Mouse (Mus musculus) layer of hippocampus, adult 18-20 months (tissue): ENCODE measurements around the gene Gtf3c2. TPM values are rescaled to one million over a fixed set of nuclear protein-coding genes. Genes with fewer than 3 reads are reported as not detected.

Experiments
- DNase-seq, 2 experiments: peaks; one replicate each; pipeline ENCODE4 v3.0.0; 2022; ENCODE audit warnings: low spot score in 2 of 2
- total RNA-seq, 2 experiments: library from RNA; stranded (reverse); gene quantifications; 2 replicates each; pipeline ENCODE4 v1.2.3; 2021

The Gtf3c2 gene
- total RNA-seq, 2 experiments from 2014 or later, result 57.7 to 60.9 TPM

DNA sequence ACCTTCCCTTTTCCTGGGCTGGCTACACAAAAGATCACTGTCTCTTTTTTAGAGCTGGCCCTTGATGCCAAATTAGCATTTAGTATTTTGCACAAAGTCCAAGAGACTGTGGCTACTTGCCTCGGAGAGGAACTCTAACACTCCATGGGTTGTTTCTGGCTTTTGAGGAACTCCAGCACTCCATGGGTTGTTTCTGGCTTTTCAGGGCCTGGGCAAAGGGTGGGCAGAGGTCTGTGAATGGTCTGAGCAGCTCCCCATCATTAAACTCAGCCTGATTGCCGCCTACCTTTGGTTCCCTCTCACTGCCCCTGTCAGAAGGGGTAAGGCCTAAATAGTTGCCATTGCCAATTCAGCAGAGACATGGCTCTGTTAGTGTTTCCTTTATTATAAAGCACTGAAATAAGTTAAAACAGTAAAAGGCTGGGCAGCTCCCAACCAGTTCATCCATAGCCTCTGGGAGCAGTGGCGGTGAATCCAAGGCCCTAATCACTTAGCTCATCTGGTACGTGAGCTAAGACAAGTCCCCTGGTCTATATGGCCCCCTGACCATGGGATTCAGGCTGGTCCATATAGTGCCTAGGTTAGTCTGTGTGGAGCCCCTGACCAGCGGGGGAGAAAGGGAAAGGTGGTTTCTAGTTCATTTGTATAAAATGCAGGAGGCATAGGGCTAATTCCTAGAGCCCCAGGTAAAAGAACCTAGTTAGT lies 18.8 kb upstream of the Gtf3c2 start:
- no peak for DNase-seq

DNA sequence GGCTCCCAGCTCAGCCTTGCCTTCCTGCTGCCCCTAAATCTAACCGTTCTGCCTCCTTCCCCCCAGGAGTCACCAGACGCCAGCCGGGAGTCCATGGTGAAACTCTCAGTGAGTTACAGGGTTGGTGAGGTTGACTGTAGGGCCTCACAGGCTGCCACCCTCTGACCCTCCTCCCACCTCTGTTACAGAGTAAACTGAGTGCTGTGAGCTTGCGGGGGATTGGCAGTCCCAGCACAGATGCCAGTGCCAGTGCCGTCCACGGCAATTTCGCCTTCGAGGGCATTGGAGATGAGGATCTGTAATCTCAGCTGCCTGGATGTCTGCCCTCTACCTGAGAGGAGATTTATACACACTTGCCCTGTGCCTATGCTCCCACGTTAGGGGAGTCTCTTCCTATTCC lies 18.2 kb upstream of the Gtf3c2 start:
- DNase-seq, result no peak

- DNase-seq, result no peak
These were observed 17.1 kb upstream of the Gtf3c2 start for GRCm38 (mm10) chr5:31197072-31197471.

GRCm38 (mm10) chr5:31196207-31196606 lies 16.3 kb upstream of the Gtf3c2 start:
- no peak for DNase-seq

GRCm38 (mm10) chr5:31195671-31196070 lies 15.7 kb upstream of the Gtf3c2 start:
- no peak for DNase-seq

GRCm38 (mm10) chr5:31194486-31195485 lies 14.8 kb upstream of the Gtf3c2 start:
- no peak for DNase-seq

DNA sequence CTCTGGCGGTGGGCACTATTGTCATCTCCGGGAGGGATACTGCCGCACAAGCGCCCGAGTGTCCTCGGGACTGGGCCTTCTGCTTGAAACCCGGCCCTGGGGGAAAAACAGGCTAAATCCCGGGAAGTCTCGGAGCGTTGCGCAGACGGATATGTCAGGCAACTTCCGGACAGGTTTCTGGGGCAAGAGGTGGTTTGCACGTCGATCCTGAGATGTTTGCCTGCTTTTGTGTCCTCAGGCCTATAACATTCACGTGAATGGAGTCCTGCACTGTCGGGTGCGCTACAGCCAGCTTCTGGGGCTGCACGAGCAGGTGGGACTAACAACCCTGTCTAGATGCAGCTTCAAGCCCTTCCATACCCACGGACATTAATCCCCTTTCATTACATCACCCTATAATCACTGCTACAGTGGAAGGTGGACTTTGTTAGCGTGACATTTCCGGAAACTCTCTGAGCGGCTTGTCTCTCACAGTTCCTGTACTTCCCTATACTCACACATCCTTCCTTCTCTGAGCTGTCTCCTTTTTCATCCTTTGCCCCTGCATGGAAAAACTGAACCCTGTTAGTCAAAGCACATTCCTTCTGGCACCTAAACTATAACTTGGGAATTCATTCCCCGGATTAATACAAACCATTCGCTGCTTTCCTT lies 13.8 kb upstream of the Gtf3c2 start:
- no peak for DNase-seq

DNA sequence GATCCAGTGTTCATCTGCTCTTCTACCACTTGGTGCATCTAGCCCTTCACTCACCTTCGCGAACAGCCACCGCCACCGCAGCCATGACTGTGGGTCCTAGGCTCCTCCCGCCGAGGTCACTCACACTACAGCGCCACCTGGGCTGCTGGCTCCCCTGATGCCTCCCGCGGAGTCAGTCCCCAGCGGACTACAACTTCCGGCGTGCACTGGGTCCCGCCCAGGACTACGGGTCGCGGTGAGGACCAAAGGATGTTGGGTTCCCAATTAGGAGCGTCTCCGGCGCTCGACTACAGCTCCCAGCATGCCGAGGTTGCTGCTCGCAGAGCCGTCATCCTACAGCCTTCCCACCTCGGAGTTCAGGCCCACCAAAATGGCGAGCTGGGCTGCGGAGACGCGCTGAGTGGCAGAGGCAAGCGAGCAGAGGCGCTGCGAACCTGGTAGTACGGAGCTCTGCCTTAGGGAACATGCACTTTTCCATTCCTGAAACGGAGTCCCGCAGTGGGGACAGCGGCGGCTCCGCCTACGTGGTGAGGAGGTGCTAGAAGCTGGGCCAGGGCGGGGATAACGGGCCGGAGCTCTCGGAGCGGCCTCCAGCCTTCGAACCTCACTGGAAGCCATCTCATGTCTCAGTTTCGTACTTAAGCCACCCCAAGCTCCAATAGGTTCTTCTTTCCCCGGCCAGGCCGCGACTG lies 13.1 kb upstream of the Gtf3c2 start, which contains the start of the genes Snx17 and Eif2b4:
Gene Snx17, plus strand, starts transcription at position 289 of the 692 bp plus-strand sequence.
Gene Eif2b4, minus strand, starts transcription at position 492 of the 692 bp plus-strand sequence.
- peak; percentile 99 to 100 for DNase-seq

DNA sequence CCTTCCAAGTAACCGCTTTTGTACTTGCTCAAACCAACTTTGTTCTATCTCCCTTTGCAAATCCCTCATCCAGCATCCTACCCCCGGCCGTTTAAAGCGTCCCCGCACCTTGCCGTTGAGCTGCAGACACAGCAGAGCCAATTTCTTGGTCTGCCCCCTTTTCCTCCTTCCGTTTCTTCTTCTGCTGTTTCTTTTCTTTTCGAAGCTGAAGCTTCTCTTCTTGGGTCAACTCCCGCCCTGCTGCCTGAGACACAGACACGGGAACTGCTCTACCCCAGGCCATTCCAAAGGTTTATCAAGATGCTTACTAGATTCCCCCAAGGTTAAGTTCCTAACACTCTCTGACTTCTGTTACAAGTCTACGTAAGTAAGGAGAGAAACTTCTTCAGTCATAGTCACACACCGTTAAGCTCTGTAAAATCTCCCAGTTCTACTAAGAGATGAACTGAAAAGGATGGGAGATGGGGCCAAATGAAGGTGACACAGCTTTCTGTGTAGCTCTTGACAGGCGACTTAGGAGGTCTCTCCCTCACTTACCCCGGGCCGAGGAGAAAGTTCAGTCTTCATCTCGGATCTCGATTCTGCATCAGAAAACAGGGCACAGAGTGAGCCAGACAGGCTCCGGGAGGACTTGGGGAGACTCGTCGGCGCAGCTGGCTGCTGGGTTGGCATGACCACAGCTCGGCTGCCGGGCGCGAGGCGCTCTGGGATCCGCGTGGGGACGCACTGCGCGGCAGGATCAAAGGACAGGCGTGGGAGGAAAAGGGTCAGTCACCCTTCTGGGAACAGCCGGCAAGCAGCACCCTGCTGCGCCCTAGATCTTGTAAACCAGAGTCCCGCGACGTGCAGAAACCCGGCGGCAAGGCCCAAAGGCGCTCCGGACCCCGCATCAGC lies 12.3 kb upstream of the Gtf3c2 start:
- DNase-seq, result no peak

GRCm38 (mm10) chr5:31190201-31190600 lies 10.3 kb upstream of the Gtf3c2 start:
- DNase-seq, result no peak

- no peak for DNase-seq
These were observed 8.4 kb upstream of the Gtf3c2 start for GRCm38 (mm10) chr5:31188223-31188840.

DNA sequence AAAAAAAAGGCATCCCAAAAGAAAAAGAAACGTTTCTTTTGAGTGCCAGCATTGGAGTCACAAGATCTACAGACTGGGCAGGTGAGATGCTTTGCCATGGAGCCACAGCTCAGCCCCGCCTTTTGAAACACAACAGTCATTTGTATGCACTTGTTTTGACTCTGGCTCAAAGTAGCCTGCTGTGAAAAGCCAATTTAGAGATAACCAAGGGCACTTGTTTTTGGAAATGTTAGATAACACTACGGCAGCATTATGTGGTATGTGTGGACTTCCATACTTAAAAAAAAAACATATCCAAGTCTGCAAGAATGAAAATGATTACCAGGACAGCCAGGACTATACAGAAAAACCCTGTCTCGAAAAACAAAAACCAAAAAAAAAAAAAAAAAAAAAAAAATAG lies 3.7 kb upstream of the Gtf3c2 start:
- DNase-seq, result no peak

GRCm38 (mm10) chr5:31181183-31181770 lies 1.3 kb upstream of the Gtf3c2 start:
- DNase-seq, result no peak

DNA sequence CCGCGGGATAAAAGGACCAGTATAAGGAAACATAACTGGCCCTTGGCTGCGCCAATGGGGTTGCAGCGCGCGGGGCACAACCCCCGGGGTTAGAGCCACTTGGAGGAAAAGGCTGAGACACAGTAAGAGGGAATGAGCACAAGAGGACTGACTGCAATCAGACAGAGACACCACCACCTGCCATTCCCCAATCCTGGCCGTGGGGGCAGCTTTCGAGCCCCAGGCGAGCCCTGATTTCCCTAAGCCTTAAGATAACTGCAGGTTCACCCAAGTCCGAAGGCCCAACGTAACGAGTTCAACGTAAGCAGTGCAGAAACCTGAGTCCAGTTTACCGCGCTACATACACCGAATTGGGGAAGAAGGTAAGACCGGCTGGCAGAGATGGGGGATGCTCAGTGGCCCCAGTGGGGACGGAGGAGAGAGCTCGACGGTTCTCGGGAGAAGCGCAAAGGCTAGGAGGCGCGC lies 611 bp downstream of the Gtf3c2 start:
- DNase-seq, result no peak

- no peak for DNase-seq
These were observed 11.3 kb downstream of the Gtf3c2 start for GRCm38 (mm10) chr5:31168630-31169029.

- no peak for DNase-seq
These were observed 15.1 kb downstream of the Gtf3c2 start for GRCm38 (mm10) chr5:31164878-31165277.

- no peak for DNase-seq
These were observed 17.5 kb downstream of the Gtf3c2 start for GRCm38 (mm10) chr5:31162462-31162861.

DNA sequence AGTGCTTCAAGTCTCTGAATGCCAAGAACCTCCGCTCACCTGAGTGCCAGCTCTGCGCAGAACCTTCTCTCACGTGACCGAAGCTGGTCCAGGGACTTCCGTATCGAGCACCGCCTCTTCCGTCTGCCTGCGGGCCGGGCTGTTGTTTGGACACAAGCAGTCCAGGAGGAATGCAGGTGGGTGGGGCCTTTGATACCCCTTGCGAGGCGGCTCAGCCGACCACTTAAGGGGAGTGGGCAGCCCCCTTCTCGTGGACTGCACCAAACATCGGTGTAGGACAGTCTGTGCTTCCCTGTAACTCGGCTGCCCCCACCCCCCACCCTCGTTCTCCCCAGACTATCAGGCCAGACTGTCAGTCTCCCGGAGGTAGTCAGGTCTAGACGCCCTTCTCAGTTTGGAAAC lies 25.8 kb downstream of the Gtf3c2 start, which contains the start of gene Mpv17:
Gene Mpv17, minus strand, starts transcription at position 100 of the 402 bp plus-strand sequence.
- DNase-seq, result peak; percentile 75 to 88
